Mouse (Mus musculus): ENCODE data around the gene Arhgdia. TPM values are rescaled to one million over a fixed set of nuclear protein-coding genes. Genes with fewer than 3 reads are reported as not detected.

Gene Arhgdia
- total RNA-seq, 1 experiment, result 253 TPM

GRCm38 (mm10) chr11:120628601-120629340 is 47.3 kb upstream of the Arhgdia start:
- Histone ChIP-seq H3K9ac (ENCODE audit: insufficient read depth, low read depth, low read length, poor library complexity, severe bottlenecking) (peak overlapping the region; percentile 61; the same call in 1 of the 2 replicates), H3K4me1 (ENCODE audit: control insufficient read depth in 2 of 2, insufficient read depth in 2 of 2, low read length in 2 of 2, poor library complexity in 1 of 2) (peaks cover 2 to 33% of the 10 kb centered on the region in 2 experiments; a peak in 3 of 4 replicates), H3K27ac (ENCODE audit: insufficient read depth, low read depth, low read length, poor library complexity, severe bottlenecking) (no peak overlapping the region), H3K36me3 (ENCODE audit: control insufficient read depth, insufficient read depth, low read length, poor library complexity, severe bottlenecking) (peaks cover 23% of the 10 kb centered on the region), H3K9me3 (ENCODE audit: control insufficient read depth, insufficient read depth, low read depth, low read length) (no peaks in the 10 kb centered on the region), H3K4me3 (ENCODE audit: insufficient read depth in 1 of 2, low read depth in 1 of 2, low read length in 2 of 2, poor library complexity in 1 of 2, severe bottlenecking in 1 of 2) (0 out of 4 replicates have a peak overlapping the region, but pooled peaks of 1 of the 2 experiments have one; percentile 24)
- no peak for DNase-seq (ENCODE audit: low read depth, low spot score)
- no peak for TF ChIP-seq CHD2 (IDR thresholded peaks at IDR 0.05; ENCODE audit: low read depth, low read length)
- TF ChIP-seq HCFC1 (IDR thresholded peaks at IDR 0.05; ENCODE audit: borderline replicate concordance, insufficient read depth, low read length), result no peak
- no peak for TF ChIP-seq ZC3H11A (IDR thresholded peaks at IDR 0.05; ENCODE audit: borderline replicate concordance, low read depth, low read length)
- TF ChIP-seq MAFK (IDR thresholded peaks at IDR 0.05; ENCODE audit: insufficient read depth, low read depth, low read length), result no peak
- no peak for TF ChIP-seq ZNF384 (IDR thresholded peaks at IDR 0.05; ENCODE audit: low read depth, low read length)
- in situ Hi-C loops (cut with MboI; ENCODE audit: low sequenced_read_pairs in 2 of 2, unreplicated experiment in 2 of 2), result no loop called here

- Histone ChIP-seq H3K4me3 (ENCODE audit: insufficient read depth in 1 of 2, low read depth in 1 of 2, low read length in 2 of 2, poor library complexity in 1 of 2, severe bottlenecking in 1 of 2) (0 out of 4 replicates have a peak overlapping the region, but pooled peaks of 1 of the 2 experiments have one; percentile 6), H3K9ac (ENCODE audit: insufficient read depth, low read depth, low read length, poor library complexity, severe bottlenecking) (no peak overlapping the region; the same call in 1 of the 2 replicates), H3K9me3 (ENCODE audit: control insufficient read depth, insufficient read depth, low read depth, low read length) (no peaks in the 10 kb centered on the region), H3K4me1 (ENCODE audit: control insufficient read depth in 2 of 2, insufficient read depth in 2 of 2, low read length in 2 of 2, poor library complexity in 1 of 2) (peaks cover 2 to 33% of the 10 kb centered on the region in 2 experiments; a peak in 3 of 4 replicates), H3K27ac (ENCODE audit: insufficient read depth, low read depth, low read length, poor library complexity, severe bottlenecking) (no peak overlapping the region), H3K36me3 (ENCODE audit: control insufficient read depth, insufficient read depth, low read length, poor library complexity, severe bottlenecking) (peaks cover 23% of the 10 kb centered on the region)
- in situ Hi-C loops (cut with MboI; ENCODE audit: low sequenced_read_pairs in 2 of 2, unreplicated experiment in 2 of 2), result no loop called here
- DNase-seq (ENCODE audit: low read depth, low spot score), result no peak
- TF ChIP-seq MAFK (IDR thresholded peaks at IDR 0.05; ENCODE audit: insufficient read depth, low read depth, low read length) (no peak), CHD2 (IDR thresholded peaks at IDR 0.05; ENCODE audit: low read depth, low read length) (no peak), HCFC1 (IDR thresholded peaks at IDR 0.05; ENCODE audit: borderline replicate concordance, insufficient read depth, low read length) (no peak), ZNF384 (IDR thresholded peaks at IDR 0.05; ENCODE audit: low read depth, low read length) (no peak; the same call in 1 of the 2 replicates), ZC3H11A (IDR thresholded peaks at IDR 0.05; ENCODE audit: borderline replicate concordance, low read depth, low read length) (no peak)
Measured at GRCm38 (mm10) chr11:120627468-120628300, 46.3 kb upstream of the Arhgdia start.

- no peak overlapping the region for H3K9ac ChIP-seq (ENCODE audit: insufficient read depth, low read depth, low read length, poor library complexity, severe bottlenecking)
- H3K4me1 ChIP-seq (ENCODE audit: control insufficient read depth in 2 of 2, insufficient read depth in 2 of 2, low read length in 2 of 2, poor library complexity in 1 of 2), result peaks cover 2 to 31% of the 10 kb centered on the region in 2 experiments; a peak in 3 of 4 replicates
- no peak overlapping the region for H3K4me3 ChIP-seq (ENCODE audit: insufficient read depth in 1 of 2, low read depth in 1 of 2, low read length in 2 of 2, poor library complexity in 1 of 2, severe bottlenecking in 1 of 2)
- DNase-seq (ENCODE audit: low read depth, low spot score), result no peak
- peaks cover 23% of the 10 kb centered on the region for H3K36me3 ChIP-seq (ENCODE audit: control insufficient read depth, insufficient read depth, low read length, poor library complexity, severe bottlenecking)
- no peak for TF ChIP-seq ZC3H11A (IDR thresholded peaks at IDR 0.05; ENCODE audit: borderline replicate concordance, low read depth, low read length)
- no peak for TF ChIP-seq MAFK (IDR thresholded peaks at IDR 0.05; ENCODE audit: insufficient read depth, low read depth, low read length)
- TF ChIP-seq HCFC1 (IDR thresholded peaks at IDR 0.05; ENCODE audit: borderline replicate concordance, insufficient read depth, low read length), result no peak
- no peak for TF ChIP-seq ZNF384 (IDR thresholded peaks at IDR 0.05; ENCODE audit: low read depth, low read length)
- TF ChIP-seq CHD2 (IDR thresholded peaks at IDR 0.05; ENCODE audit: low read depth, low read length), result no peak
- H3K27ac ChIP-seq (ENCODE audit: insufficient read depth, low read depth, low read length, poor library complexity, severe bottlenecking), result no peak overlapping the region
- in situ Hi-C loops (cut with MboI; ENCODE audit: low sequenced_read_pairs in 2 of 2, unreplicated experiment in 2 of 2), result no loop called here
- H3K9me3 ChIP-seq (ENCODE audit: control insufficient read depth, insufficient read depth, low read depth, low read length), result no peaks in the 10 kb centered on the region
Measured at GRCm38 (mm10) chr11:120626785-120627467, 45.5 kb upstream of the Arhgdia start.

GRCm38 (mm10) chr11:120625152-120625775 is 43.8 kb upstream of the Arhgdia start, which contains the start of gene Sirt7:
Sirt7 (minus strand) TSS chr11:120625240.
- in situ Hi-C loops (cut with MboI; ENCODE audit: low sequenced_read_pairs in 2 of 2, unreplicated experiment in 2 of 2), result no loop called here
- Histone ChIP-seq H3K36me3 (ENCODE audit: control insufficient read depth, insufficient read depth, low read length, poor library complexity, severe bottlenecking) (peaks cover 28% of the 10 kb centered on the region), H3K9ac (ENCODE audit: insufficient read depth, low read depth, low read length, poor library complexity, severe bottlenecking) (peak within 1 kb of the TSS; percentile 67), H3K4me1 (ENCODE audit: control insufficient read depth in 2 of 2, insufficient read depth in 2 of 2, low read length in 2 of 2, poor library complexity in 1 of 2) (peaks cover 2 to 28% of the 10 kb centered on the region in 2 experiments; a peak in 1 of 4 replicates), H3K27ac (ENCODE audit: insufficient read depth, low read depth, low read length, poor library complexity, severe bottlenecking) (0 out of 2 replicates have a peak within 1 kb of the TSS, but pooled peaks have one; percentile 9), H3K9me3 (ENCODE audit: control insufficient read depth, insufficient read depth, low read depth, low read length) (no peaks in the 10 kb centered on the region), H3K4me3 (ENCODE audit: insufficient read depth in 1 of 2, low read depth in 1 of 2, low read length in 2 of 2, poor library complexity in 1 of 2, severe bottlenecking in 1 of 2) (peak within 1 kb of the TSS; percentile 82 to 84)
- DNase-seq (ENCODE audit: low read depth, low spot score), result no peak
- TF ChIP-seq HCFC1 (IDR thresholded peaks at IDR 0.05; ENCODE audit: borderline replicate concordance, insufficient read depth, low read length), result no peak
- no peak for TF ChIP-seq ZNF384 (IDR thresholded peaks at IDR 0.05; ENCODE audit: low read depth, low read length)
- no peak for TF ChIP-seq MAFK (IDR thresholded peaks at IDR 0.05; ENCODE audit: insufficient read depth, low read depth, low read length)
- TF ChIP-seq CHD2 (IDR thresholded peaks at IDR 0.05; ENCODE audit: low read depth, low read length), result no peak
- no peak for TF ChIP-seq ZC3H11A (IDR thresholded peaks at IDR 0.05; ENCODE audit: borderline replicate concordance, low read depth, low read length)

Data from ES-E14 (cell line).